Mouse (Mus musculus): ENCODE measurements around the gene Slc25a48.

Slc25a48 gene

GRCm38 (mm10) chr13:56438211-56439075 is at the start of gene Slc25a48:
Gene Slc25a48 (plus strand): TSS chr13:56438355.
- peak; percentile 5; the same call in 1 of the 2 replicates for TF ChIP-seq GATA4 (IDR thresholded peaks at IDR 0.05; ENCODE audit: insufficient replicate concordance, low read length)

- TF ChIP-seq GATA4 (IDR thresholded peaks at IDR 0.05; ENCODE audit: insufficient replicate concordance, low read length) = no peak
Measured at GRCm38 (mm10) chr13:56397572-56397971, 40.6 kb upstream of the Slc25a48 start.

- TF ChIP-seq GATA4 (IDR thresholded peaks at IDR 0.05; ENCODE audit: insufficient replicate concordance, low read length) = no peak
Measured at GRCm38 (mm10) chr13:56401186-56401585, 37.0 kb upstream of the Slc25a48 start.

GRCm38 (mm10) chr13:56403381-56404086 is 34.6 kb upstream of the Slc25a48 start:
- TF ChIP-seq GATA4 (IDR thresholded peaks at IDR 0.05; ENCODE audit: insufficient replicate concordance, low read length) = no peak

GRCm38 (mm10) chr13:56404511-56405140 is 33.5 kb upstream of the Slc25a48 start:
- TF ChIP-seq GATA4 (IDR thresholded peaks at IDR 0.05; ENCODE audit: insufficient replicate concordance, low read length) = no peak

GRCm38 (mm10) chr13:56412286-56412873 is 25.8 kb upstream of the Slc25a48 start:
- no peak for TF ChIP-seq GATA4 (IDR thresholded peaks at IDR 0.05; ENCODE audit: insufficient replicate concordance, low read length)

- no peak for TF ChIP-seq GATA4 (IDR thresholded peaks at IDR 0.05; ENCODE audit: insufficient replicate concordance, low read length)
Measured at GRCm38 (mm10) chr13:56418685-56419483, 19.3 kb upstream of the Slc25a48 start.

- TF ChIP-seq GATA4 (IDR thresholded peaks at IDR 0.05; ENCODE audit: insufficient replicate concordance, low read length) = no peak
Measured at GRCm38 (mm10) chr13:56419538-56419937, 18.6 kb upstream of the Slc25a48 start.

- no peak for TF ChIP-seq GATA4 (IDR thresholded peaks at IDR 0.05; ENCODE audit: insufficient replicate concordance, low read length)
Measured at GRCm38 (mm10) chr13:56422072-56422723, 16.0 kb upstream of the Slc25a48 start.

- TF ChIP-seq GATA4 (IDR thresholded peaks at IDR 0.05; ENCODE audit: insufficient replicate concordance, low read length) = no peak
Measured at GRCm38 (mm10) chr13:56425931-56426330, 12.2 kb upstream of the Slc25a48 start.

GRCm38 (mm10) chr13:56426365-56426764 is 11.8 kb upstream of the Slc25a48 start, which contains the start of gene Gm3045:
Gene Gm3045 (plus strand): TSS chr13:56426594.
- TF ChIP-seq GATA4 (IDR thresholded peaks at IDR 0.05; ENCODE audit: insufficient replicate concordance, low read length) = no peak

GRCm38 (mm10) chr13:56428724-56429500 is 9.2 kb upstream of the Slc25a48 start:
- TF ChIP-seq GATA4 (IDR thresholded peaks at IDR 0.05; ENCODE audit: insufficient replicate concordance, low read length) = no peak

- no peak for TF ChIP-seq GATA4 (IDR thresholded peaks at IDR 0.05; ENCODE audit: insufficient replicate concordance, low read length)
Measured at GRCm38 (mm10) chr13:56432496-56432895, 5.7 kb upstream of the Slc25a48 start.

All from liver, adult (tissue).